Mouse (Mus musculus) layer of hippocampus, postnatal 36 days (tissue): ENCODE data around the gene Mc3r. TPM values are rescaled to one million over a fixed set of nuclear protein-coding genes. Genes with fewer than 3 reads are reported as not detected.

ENCODE experiments used
- DNase-seq, 2 experiments: peaks; one replicate each; pipeline ENCODE4 v3.0.0; 2022
- total RNA-seq, 2 experiments: library from RNA; stranded (reverse); gene quantifications; 2 replicates each; pipeline ENCODE4 v1.2.3; 2021

The Mc3r gene
- total RNA-seq, 2 experiments from 2014 or later = not detected

DNA sequence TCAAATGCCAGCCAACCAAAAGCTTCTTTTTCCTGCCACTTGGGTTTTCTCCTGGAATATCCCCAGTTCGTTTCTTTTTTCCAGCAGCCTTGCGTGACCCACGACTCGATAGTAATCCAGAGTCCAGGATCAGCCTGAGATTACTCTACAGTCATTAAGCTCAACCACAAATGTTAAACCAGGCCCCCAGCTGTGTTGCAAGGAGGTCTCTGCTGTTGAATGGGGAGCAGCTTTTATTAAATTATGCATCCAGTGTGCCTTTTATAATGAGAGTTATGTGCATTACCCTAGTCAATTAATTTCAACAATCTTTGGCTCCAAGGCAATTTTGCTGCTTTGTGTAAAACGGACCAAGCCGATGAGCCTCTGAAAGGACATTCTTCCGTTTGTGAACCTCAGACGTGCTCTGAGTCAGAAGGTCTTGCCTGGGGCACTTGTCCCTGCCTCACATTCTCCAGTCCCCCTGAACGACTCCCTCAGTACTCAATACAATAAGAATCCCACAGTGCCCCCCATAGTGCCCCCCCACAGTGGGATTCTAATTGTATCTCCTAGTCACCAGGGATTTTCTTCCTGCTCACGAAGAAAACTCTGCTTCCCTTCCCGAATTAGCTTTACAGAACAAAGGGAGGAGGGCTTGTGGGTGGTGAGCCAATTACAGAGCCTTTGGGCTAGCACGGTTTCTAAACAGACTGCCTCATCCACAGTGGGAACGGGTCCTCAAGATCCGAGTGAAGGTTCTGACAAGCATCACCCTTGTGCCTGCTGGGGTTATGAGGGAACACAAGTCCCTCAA is 51.0 kb downstream of the Mc3r start:
- no peak for DNase-seq

Other genes with a start within 250 kb of the Mc3r start
- gene Cbln4, start 205.0 kb upstream of the Mc3r start, total RNA-seq = 1 to 10 TPM; 6.5 to 6.8 TPM
- 10 to 100 TPM; 22.8 to 24.2 TPM for gene Fam210b, start 97.1 kb downstream of the Mc3r start, total RNA-seq
- 1 to 10 TPM; 2.2 to 2.4 TPM for gene Aurka, start 122.0 kb downstream of the Mc3r start, total RNA-seq
- 10 to 100 TPM; 24.3 to 28.8 TPM for gene Cstf1, start 122.2 kb downstream of the Mc3r start, total RNA-seq
- under 1 TPM; 0.35 TPM for gene Cass4, start 145.3 kb downstream of the Mc3r start, total RNA-seq
- gene Rtf2, start 192.1 kb downstream of the Mc3r start, total RNA-seq = 10 to 100 TPM; 67.2 to 69.7 TPM
- not detected for gene Gcnt7, start 210.1 kb downstream of the Mc3r start, total RNA-seq
- not detected for gene Fam209, start 224.0 kb downstream of the Mc3r start, total RNA-seq